Mouse (Mus musculus) left cerebral cortex, adult 2 months (tissue): ENCODE results near the gene En2. TPM values are rescaled to one million over a fixed set of nuclear protein-coding genes. Genes with fewer than 3 reads are reported as not detected.

Experiments used
- DNase-seq, 2 experiments: peaks; one replicate each; pipeline ENCODE4 v3.0.0; 2021 to 2022; ENCODE audit warnings: low spot score in 2 of 2, mixed read lengths in 1 of 2; ENCODE audit errors: extremely low spot score in 1 of 2
- H3K27ac ChIP-seq: fragments of 200-600 bp; 2 replicates; pipeline ENCODE4 v1.8.1; 2022
- H3K4me3 ChIP-seq: fragments of 200-600 bp; 2 replicates; pipeline ENCODE4 v1.8.1; 2022
- CTCF ChIP-seq: fragments of 200-600 bp; IDR thresholded peaks from 2 replicates; pipeline ENCODE4 v1.8.1; 2022; ENCODE audit warnings: antibody characterized with exemption, mild to moderate bottlenecking, moderate library complexity
- intact Hi-C: fragments of 180-260 bp; cut with DNase I; formaldehyde crosslinking; loops from one replicate; pipeline ENCODE4 v1.15.1; 2025
- total RNA-seq, 2 experiments: library from RNA; stranded (reverse); gene quantifications; 2 replicates each; pipeline ENCODE4 v1.2.3; 2021

En2 gene
- total RNA-seq, 2 experiments from 2014 or later: 0.09 to 0.59 TPM

GRCm38 (mm10) chr5:28199089-28199873 is 33.8 kb downstream of the En2 start:
- TF ChIP-seq CTCF: no peak
- intact Hi-C loops: no loop called here
- H3K27ac ChIP-seq: no peak overlapping the region
- no peak for DNase-seq
- no peak overlapping the region for H3K4me3 ChIP-seq

- Histone ChIP-seq H3K4me3 (no peak overlapping the region), H3K27ac (no peak overlapping the region)
- TF ChIP-seq CTCF: no peak
- DNase-seq: no peak
- intact Hi-C loops: no loop called here
Observed at GRCm38 (mm10) chr5:28203086-28203485, 37.6 kb downstream of the En2 start.

GRCm38 (mm10) chr5:28204678-28205077 is 39.2 kb downstream of the En2 start:
- TF ChIP-seq CTCF: no peak
- no peak for DNase-seq
- intact Hi-C loops: no loop called here
- no peak overlapping the region for H3K4me3 ChIP-seq
- H3K27ac ChIP-seq: no peak overlapping the region

GRCm38 (mm10) chr5:28206448-28206847 is 41.0 kb downstream of the En2 start:
- intact Hi-C loops: no loop called here
- no peak for TF ChIP-seq CTCF
- Histone ChIP-seq H3K27ac (no peak overlapping the region), H3K4me3 (no peak overlapping the region)
- DNase-seq: no peak

GRCm38 (mm10) chr5:28207043-28207442 is 41.5 kb downstream of the En2 start:
- intact Hi-C loops: no loop called here
- Histone ChIP-seq H3K4me3 (no peak overlapping the region), H3K27ac (no peak overlapping the region)
- TF ChIP-seq CTCF: no peak
- no peak for DNase-seq

GRCm38 (mm10) chr5:28208726-28209520 is 43.4 kb downstream of the En2 start:
- no peak for DNase-seq
- no peak for TF ChIP-seq CTCF
- intact Hi-C loops: no loop called here
- H3K27ac ChIP-seq: no peak overlapping the region
- H3K4me3 ChIP-seq: no peak overlapping the region

GRCm38 (mm10) chr5:28209549-28210431 is 44.3 kb downstream of the En2 start:
- H3K27ac ChIP-seq: no peak overlapping the region
- H3K4me3 ChIP-seq: no peak overlapping the region
- DNase-seq: no peak
- TF ChIP-seq CTCF: no peak
- intact Hi-C loops: loop anchor here (5.0 kb wide), 2 partner anchors 37 to 87 kb away; no protein-coding TSS in a partner anchor

GRCm38 (mm10) chr5:28210591-28211550 is 45.4 kb downstream of the En2 start:
- no peak for TF ChIP-seq CTCF
- DNase-seq: no peak
- intact Hi-C loops: loop anchor here (5.0 kb wide), 2 partner anchors 39 to 89 kb away; no protein-coding TSS in a partner anchor
- H3K4me3 ChIP-seq: no peak overlapping the region
- H3K27ac ChIP-seq: no peak overlapping the region

GRCm38 (mm10) chr5:28211651-28212310 is 46.3 kb downstream of the En2 start:
- TF ChIP-seq CTCF: no peak
- intact Hi-C loops: loop anchor here (5.0 kb wide), 2 partner anchors 39 to 89 kb away; no protein-coding TSS in a partner anchor
- DNase-seq: no peak
- Histone ChIP-seq H3K4me3 (no peak overlapping the region), H3K27ac (no peak overlapping the region)

- H3K27ac ChIP-seq: no peak overlapping the region
- TF ChIP-seq CTCF: no peak
- no peak for DNase-seq
- no peak overlapping the region for H3K4me3 ChIP-seq
- intact Hi-C loops: loop anchor here (5.0 kb wide), 2 partner anchors 41 to 91 kb away; no protein-coding TSS in a partner anchor
Observed at GRCm38 (mm10) chr5:28213441-28213840, 47.9 kb downstream of the En2 start.
